Mouse (Mus musculus) bone marrow, adult 2 months (tissue): ENCODE measurements around the gene Slc25a51.

Experiments used
- CTCF ChIP-seq: fragments of 200-500 bp; IDR thresholded peaks from 2 replicates; pipeline ENCODE4 v1.5.1; 2011; ENCODE audit warnings: low read length, control low read depth; ENCODE audit not compliant: control insufficient read depth, insufficient read depth
- POLR2A ChIP-seq: fragments of 200-500 bp; IDR thresholded peaks from 2 replicates; pipeline ENCODE4 v1.6.1; 2011; ENCODE audit warnings: low read depth, mild to moderate bottlenecking, control low read depth, low read length, borderline replicate concordance; ENCODE audit not compliant: control insufficient read depth

- TF ChIP-seq CTCF: no peak
- no peak for TF ChIP-seq POLR2A
Measured at GRCm38 (mm10) chr4:45393658-45394057, 14.9 kb downstream of the Slc25a51 start.
